Mouse (Mus musculus) heart, adult 2 months (tissue): ENCODE results near the gene Golga3.

Source experiments
- CTCF ChIP-seq: fragments of 200-600 bp; IDR thresholded peaks from 2 replicates; pipeline ENCODE4 v1.8.1; 2022; ENCODE audit warnings: antibody characterized with exemption, mild to moderate bottlenecking, moderate library complexity
- EP300 ChIP-seq: fragments of 200-500 bp; IDR thresholded peaks from 2 replicates; pipeline ENCODE4 v1.6.1; 2011; ENCODE audit warnings: low read depth, low read length, control low read depth; ENCODE audit not compliant: insufficient read depth
- POLR2A ChIP-seq: fragments of 200-500 bp; IDR thresholded peaks from 2 replicates; pipeline ENCODE4 v1.6.1; 2011; ENCODE audit warnings: mild to moderate bottlenecking, low read depth, low read length, control low read depth; ENCODE audit not compliant: insufficient read depth

DNA sequence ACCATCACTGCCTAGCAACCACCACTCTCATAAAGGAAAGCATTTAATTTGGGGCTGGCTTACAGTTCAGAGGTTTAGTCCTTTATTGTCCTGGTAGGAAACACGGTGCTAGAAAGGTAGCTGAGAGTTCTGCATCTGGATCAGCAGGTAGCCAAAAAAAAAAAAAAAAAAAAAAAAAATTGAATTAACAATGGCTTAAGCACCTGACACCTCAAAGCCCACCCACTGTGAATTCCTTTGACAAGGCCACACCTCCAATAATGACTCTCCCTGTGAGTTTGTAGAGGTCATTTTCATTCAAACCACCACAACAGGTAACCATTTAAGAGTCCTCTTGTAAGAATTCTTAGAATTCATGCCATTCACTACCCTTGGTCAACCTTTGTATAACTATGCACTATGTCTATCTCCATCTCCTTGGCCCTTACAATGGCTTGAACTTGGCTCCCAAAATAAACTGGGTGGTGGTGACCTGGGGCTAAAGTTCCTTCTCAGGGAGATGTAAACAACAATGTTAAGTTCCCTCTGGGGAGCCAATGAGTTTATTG is 50.9 kb downstream of the Golga3 start:
- TF ChIP-seq CTCF (no peak), POLR2A (no peak), EP300 (no peak)
